Mouse (Mus musculus) Patski (cell line): ENCODE results near the gene Fbxo39. TPM values are rescaled to one million over a fixed set of nuclear protein-coding genes. Genes with fewer than 3 reads are reported as not detected.

Experiments used
- ATAC-seq: fragments of 100-300 bp; one replicate; pipeline ENCODE4 v1.8.0; 2021
- CTCF ChIA-PET: fragments of 350-600 bp; sonication (Branson Sonifier 250); formaldehyde crosslinking; loops from one replicate; lab custom pipeline; 2022; ENCODE audit warnings: inconsistent platforms; lab: Charles Lee
- POLR2A ChIA-PET: fragments of 350-600 bp; sonication (Branson Sonifier 250); formaldehyde crosslinking; loops from one replicate; lab custom pipeline; 2022; ENCODE audit warnings: antibody characterized with exemption, inconsistent platforms; lab: Charles Lee
- DNase-seq: peaks from one replicate; pipeline ENCODE4 v3.0.0-alpha.2; 2011; ENCODE audit warnings: low read depth, low spot score
- H3K27me3 ChIP-seq: fragments of 371-371 bp; one replicate; pipeline ENCODE4 v1.5.1; 2021
- CTCF ChIP-seq: fragments of 100-300 bp; IDR thresholded peaks from one replicate; pipeline ENCODE4 v1.5.1; 2021
- in situ Hi-C: fragments of 300-500 bp; cut with MboI; formaldehyde crosslinking; loops from 3 replicates; pipeline ENCODE4 v1.11.1; 2018; ENCODE audit warnings: low pct_unique_long_range_greater_than_20kb, mixed read lengths
- polyA plus RNA-seq: library from polyadenylated mRNA; unstranded; gene quantifications from one replicate; pipeline ENCODE4 v1.2.3, GENCODE M21; 2021

The Fbxo39 gene
- not detected for polyA plus RNA-seq

DNA sequence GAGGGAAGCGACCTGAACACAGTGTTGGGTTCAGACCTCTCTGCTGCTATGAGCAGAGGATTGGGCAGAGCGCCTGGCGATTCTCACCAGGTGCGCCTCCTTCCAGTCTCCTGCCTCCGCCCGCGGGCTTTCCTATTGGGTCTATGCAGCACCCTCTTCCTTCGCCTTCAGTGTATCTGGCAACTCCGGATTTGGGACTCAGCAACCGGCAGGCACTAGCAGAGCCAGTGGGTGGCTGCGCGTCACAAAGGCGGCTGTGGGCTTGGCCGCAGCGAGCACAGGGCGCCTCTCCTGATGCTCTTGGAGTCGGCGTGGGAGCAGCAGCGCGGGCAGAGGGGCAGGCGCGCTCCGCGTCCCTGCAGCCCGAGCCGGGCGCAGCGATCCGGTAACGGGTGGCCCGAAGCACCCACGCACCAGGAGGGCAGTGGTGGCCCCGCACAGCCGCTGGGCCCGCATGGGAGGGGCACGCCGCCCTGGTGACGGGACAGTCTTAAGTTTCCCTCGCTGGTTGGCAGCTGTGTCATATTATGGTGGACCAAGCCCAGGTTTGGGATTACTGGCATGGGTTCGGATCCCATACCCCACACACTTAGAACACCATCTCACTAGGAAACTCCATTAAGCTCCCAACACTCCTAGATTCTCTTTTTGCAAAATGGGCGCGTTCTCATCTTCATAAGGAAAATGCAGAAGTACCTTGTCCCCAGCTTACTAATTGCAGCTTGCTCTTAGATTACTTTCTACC lies at the start of gene Fbxo39:
Gene Fbxo39 (plus strand): TSS at position 294 of the 745 bp plus-strand sequence.
- TF ChIP-seq CTCF, result no peak
- no peaks in the 10 kb centered on the region for H3K27me3 ChIP-seq
- CTCF ChIA-PET, result interaction anchor here (1.9 kb wide), 1 partner anchor 48 kb away, joined by 4 read pairs; no protein-coding TSS in a partner anchor
- in situ Hi-C loops, result no loop called here
- POLR2A ChIA-PET, result no interaction called here
- DNase-seq (no peak), ATAC-seq (no peak)

DNA sequence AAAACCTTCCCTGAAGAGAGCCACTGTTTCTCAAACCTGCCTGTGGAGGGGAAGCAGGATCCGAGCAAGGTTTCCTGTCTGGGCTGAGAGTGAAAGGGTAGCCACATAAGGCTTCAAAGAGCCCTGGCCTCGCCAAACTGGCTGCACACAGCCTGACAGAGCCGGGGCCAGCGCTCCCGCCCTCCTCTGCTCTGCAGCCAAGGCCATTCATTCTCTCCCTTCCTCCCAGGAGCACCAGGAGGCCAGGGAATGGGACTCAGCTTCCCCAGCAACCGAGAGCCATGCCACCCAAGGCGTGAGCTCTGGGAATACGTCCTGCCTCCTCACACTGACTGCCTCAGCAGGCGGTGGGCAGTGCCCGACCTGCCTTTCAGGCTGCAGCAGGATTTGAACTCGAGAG lies 48.8 kb upstream of the Fbxo39 start:
- ATAC-seq (no peak), DNase-seq (no peak)
- in situ Hi-C loops, result loop anchor here (5.0 kb wide), 1 partner anchor 33 kb away; no protein-coding TSS in a partner anchor
- CTCF ChIA-PET, result interaction anchor here (1.0 kb wide), 1 partner anchor 50 kb away, joined by 4 read pairs; no protein-coding TSS in a partner anchor
- TF ChIP-seq CTCF, result no peak
- peaks cover 23% of the 10 kb centered on the region for H3K27me3 ChIP-seq
- POLR2A ChIA-PET, result no interaction called here

DNA sequence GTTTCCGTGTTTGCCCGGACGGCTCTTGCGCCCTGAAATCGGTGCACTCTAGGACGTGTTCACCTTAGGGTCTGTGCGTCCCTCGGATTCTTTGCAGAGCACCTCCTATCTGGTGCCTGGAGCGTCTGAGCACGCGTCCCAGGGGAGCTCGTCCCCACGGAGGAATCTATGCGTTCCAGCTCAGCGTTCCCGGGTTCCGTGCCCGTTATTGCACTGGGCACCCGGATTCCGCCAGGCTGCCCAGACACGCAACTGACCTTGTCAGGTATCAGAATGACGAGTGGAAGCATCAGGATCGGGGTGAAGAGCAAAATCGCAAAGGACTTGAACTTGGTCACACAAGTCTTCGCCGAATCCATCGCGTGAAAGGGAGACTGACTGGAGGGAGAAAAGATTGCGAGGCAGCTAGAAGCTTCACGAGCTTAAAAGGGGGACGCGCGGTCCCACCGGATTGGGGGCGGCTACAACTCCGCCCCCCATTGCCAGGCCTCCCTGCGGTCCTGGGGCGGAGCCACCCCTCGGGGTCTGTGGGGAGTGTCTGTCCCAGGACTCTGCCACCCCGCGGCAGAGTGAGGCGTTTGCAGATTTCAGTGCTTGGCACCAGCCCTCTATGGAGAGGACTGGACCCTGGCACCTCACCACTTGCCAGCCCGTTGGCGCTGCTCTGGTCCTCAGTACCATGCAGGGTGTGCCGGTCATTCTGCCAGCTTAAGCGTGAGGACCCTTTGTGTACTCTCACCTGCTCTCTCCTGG lies 47.9 kb upstream of the Fbxo39 start:
- peaks cover 23% of the 10 kb centered on the region for H3K27me3 ChIP-seq
- ATAC-seq (peak; percentile 79), DNase-seq (no peak)
- POLR2A ChIA-PET, result no interaction called here
- TF ChIP-seq CTCF, result peak; percentile 87
- CTCF ChIA-PET, result interaction anchor here (0.6 to 1.0 kb wide), 3 partner anchors 18 to 49 kb away, joined by 3 to 4 read pairs (median 4); no protein-coding TSS in a partner anchor
- in situ Hi-C loops, result loop anchor here (5.0 kb wide), 1 partner anchor 34 kb away; no protein-coding TSS in a partner anchor

- no peak for DNase-seq
- ATAC-seq, result no peak
- peaks cover 23% of the 10 kb centered on the region for H3K27me3 ChIP-seq
- CTCF ChIA-PET, result no interaction called here
- no peak for TF ChIP-seq CTCF
- POLR2A ChIA-PET, result no interaction called here
- in situ Hi-C loops, result loop anchor here (5.0 kb wide), 1 partner anchor 35 kb away; no protein-coding TSS in a partner anchor
These were observed 47.2 kb upstream of the Fbxo39 start, which contains the start of gene Slc13a5 for GRCm38 (mm10) chr11:72266960-72267560. Gene Slc13a5, minus strand, starts transcription at chr11:72267222.

DNA sequence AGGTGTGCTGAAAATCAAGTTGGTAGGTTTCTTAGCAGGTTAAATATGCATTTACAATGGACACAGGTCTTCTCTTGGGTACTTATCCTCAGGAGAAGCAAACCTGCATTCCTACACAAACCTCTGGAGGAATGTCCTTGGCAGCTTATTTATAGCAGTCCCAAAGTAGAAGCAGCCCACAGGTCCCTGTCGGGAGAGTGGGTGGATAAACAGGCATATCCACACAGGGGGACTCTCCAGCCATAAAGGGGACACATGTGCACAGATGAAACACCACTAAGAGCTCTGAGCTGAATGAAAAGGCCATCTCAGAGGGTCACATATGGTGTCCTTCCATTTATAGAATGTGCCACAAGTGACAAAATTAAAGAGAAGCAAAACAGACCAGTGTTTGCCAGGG lies 42.5 kb upstream of the Fbxo39 start:
- DNase-seq, result no peak
- in situ Hi-C loops, result no loop called here
- H3K27me3 ChIP-seq, result peaks cover 5% of the 10 kb centered on the region
- ChIA-PET CTCF (no interaction called here), POLR2A (interaction anchor here (0.6 to 1.1 kb wide), 2 partner anchors 36 to 110 kb away, joined by 3 read pairs; no protein-coding TSS in a partner anchor)
- TF ChIP-seq CTCF, result no peak
- no peak for ATAC-seq

DNA sequence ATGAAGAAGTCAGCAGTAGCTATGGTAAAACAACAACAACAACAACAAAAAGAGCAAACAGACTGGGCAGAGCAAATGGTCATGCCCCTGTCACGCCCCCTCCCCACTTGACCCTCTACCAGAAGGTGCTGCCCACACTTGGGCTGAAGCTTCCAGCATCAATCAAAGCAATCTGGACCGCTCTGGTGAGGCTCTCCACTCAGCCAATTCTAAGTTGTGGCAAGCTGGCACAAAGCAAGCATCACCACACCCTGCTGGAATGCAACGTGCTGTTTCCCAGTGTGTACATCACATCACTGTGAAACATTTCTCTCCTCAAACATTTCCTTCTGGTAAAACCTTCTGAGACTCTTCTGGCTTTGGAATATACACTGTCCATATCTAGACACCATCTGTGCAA lies 40.9 kb upstream of the Fbxo39 start:
- ChIA-PET POLR2A (no interaction called here), CTCF (no interaction called here)

GRCm38 (mm10) chr11:72281143-72281851 lies 32.9 kb upstream of the Fbxo39 start:
- ChIA-PET CTCF (interaction anchor here (1.7 kb wide), 1 partner anchor 60 kb away, joined by 5 read pairs; no protein-coding TSS in a partner anchor), POLR2A (no interaction called here)
- in situ Hi-C loops, result no loop called here
- ATAC-seq, result no peak
- no peak for DNase-seq
- no peaks in the 10 kb centered on the region for H3K27me3 ChIP-seq
- no peak for TF ChIP-seq CTCF

More for the DNA sequence above, 40.9 kb upstream of the Fbxo39 start:
- peaks cover 5% of the 10 kb centered on the region for H3K27me3 ChIP-seq
- no peak for TF ChIP-seq CTCF
- in situ Hi-C loops, result no loop called here
- ATAC-seq (no peak), DNase-seq (no peak)

DNA sequence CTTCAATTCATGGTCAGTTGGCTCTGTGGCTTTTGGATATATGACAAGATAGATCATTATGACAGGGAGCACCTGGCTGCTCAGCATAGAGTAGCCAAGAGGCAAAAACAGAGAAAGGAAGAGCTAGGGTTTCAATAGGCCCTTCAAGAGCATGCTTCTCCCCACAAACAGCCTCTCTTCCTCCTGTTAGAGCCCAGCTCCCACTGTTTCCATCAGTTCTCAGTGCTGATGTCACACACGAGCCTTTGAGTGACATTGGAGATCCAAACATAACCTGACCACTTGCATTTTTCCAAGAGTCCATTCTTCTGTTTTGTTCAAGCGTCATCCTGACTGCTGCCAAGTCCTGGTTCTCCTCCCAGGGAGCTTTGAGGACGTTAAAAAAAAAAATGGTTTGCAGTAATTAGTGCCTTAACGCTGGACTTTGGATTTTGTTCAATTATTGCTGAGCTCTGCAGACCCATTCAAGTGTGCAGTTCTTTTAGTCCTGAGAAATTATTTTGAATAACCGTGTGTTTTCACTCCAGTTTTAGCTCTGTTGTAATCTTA lies 32.3 kb upstream of the Fbxo39 start:
- CTCF ChIA-PET, result interaction anchor here (0.8 to 1.7 kb wide), 2 partner anchors 37 to 60 kb away, joined by 3 to 5 read pairs; no protein-coding TSS in a partner anchor

DNA sequence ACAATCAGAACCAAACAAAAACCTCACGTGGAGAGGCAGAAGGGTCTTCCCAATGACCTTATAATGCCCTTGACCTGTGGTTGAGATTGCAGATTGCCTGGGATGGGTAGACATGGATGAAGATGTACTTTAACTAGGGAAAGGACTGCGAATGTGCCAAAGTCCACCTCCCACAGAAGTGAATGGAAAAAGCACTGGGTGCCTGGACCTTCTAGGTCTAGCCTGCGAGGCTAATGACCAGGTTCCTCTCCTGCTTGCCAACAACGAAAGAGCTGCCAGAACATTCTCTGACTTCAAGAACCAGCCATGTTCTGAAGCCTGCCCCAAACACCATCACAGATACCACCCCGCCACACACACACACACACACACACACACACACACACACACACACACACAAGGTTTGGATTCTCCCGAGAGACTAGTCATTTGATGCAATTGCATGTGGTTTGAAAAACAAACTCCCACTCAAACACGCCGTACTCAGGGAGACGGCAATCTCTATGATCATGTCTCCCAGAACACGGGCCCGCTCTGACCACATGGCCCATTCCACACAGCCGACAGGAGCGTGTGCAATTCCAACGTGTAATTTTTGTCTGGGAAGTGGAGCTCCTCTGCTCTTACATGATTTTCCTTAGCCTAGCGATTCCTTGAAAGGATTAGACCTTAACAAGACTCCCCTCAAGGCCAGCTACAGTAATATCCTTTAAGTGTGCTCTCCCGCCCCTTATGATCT lies 30.6 kb upstream of the Fbxo39 start:
- ChIA-PET CTCF (no interaction called here), POLR2A (no interaction called here)
- TF ChIP-seq CTCF, result no peak
- no peaks in the 10 kb centered on the region for H3K27me3 ChIP-seq
- DNase-seq (no peak), ATAC-seq (no peak)
- in situ Hi-C loops, result no loop called here

More for the DNA sequence above, 32.3 kb upstream of the Fbxo39 start:
- DNase-seq (no peak), ATAC-seq (no peak)
- in situ Hi-C loops, result no loop called here
- no peak for TF ChIP-seq CTCF
- POLR2A ChIA-PET, result no interaction called here
- H3K27me3 ChIP-seq, result no peaks in the 10 kb centered on the region
